Mouse (Mus musculus) liver, embryonic 16.5 days (tissue): ENCODE data around the gene Wfdc2. TPM values are rescaled to one million over a fixed set of nuclear protein-coding genes. Genes with fewer than 3 reads are reported as not detected.
"Not testable (repeated sequence)": the region's sequence is repeated elsewhere in the genome, so short reads cannot be mapped to it uniquely, and the experiment has no call there.

ENCODE experiments used
- ATAC-seq: fragments of 200-750 bp; cut with Nextera tagmentation; 2 replicates; pipeline ENCODE4 v1.8.0; 2017; ENCODE audit warnings: low read depth, mild to moderate bottlenecking, moderate number of reproducible peaks, moderate library complexity
- H3K27ac ChIP-seq: fragments of 300-500 bp; sonication (generic); 2 replicates; pipeline ENCODE4 v1.5.1; 2014; ENCODE audit warnings: mild to moderate bottlenecking, low read length
- H3K27me3 ChIP-seq: fragments of 300-500 bp; sonication (generic); 2 replicates; pipeline ENCODE4 v1.6.1; 2014; ENCODE audit warnings: low read depth, low read length, mixed read lengths; ENCODE audit not compliant: control insufficient read depth, insufficient read depth
- H3K36me3 ChIP-seq: fragments of 300-500 bp; sonication (generic); 2 replicates; pipeline ENCODE4 v1.6.1; 2014; ENCODE audit warnings: mild to moderate bottlenecking; ENCODE audit not compliant: control insufficient read depth, insufficient read depth
- H3K4me1 ChIP-seq: fragments of 300-500 bp; sonication (generic); 2 replicates; pipeline ENCODE4 v1.6.1; 2014; ENCODE audit warnings: low read depth, low read length, mixed read lengths; ENCODE audit not compliant: control insufficient read depth
- H3K4me2 ChIP-seq: fragments of 300-500 bp; sonication (generic); 2 replicates; pipeline ENCODE4 v1.6.1; 2014; ENCODE audit warnings: low read depth, low read length, mixed read lengths
- H3K4me3 ChIP-seq: fragments of 300-500 bp; sonication (generic); 2 replicates; pipeline ENCODE4 v1.5.1; 2014; ENCODE audit warnings: low read depth, mild to moderate bottlenecking, low read length
- H3K9ac ChIP-seq: fragments of 300-500 bp; sonication (generic); 2 replicates; pipeline ENCODE4 v1.6.1; 2014; ENCODE audit warnings: low read depth, low read length
- H3K9me3 ChIP-seq: fragments of 300-500 bp; sonication (generic); replicated peaks from 2 replicates; pipeline ENCODE4 v1.6.1; 2016; ENCODE audit warnings: low read length; ENCODE audit not compliant: control insufficient read depth
- WGBS: fragments of 180-500 bp; shearing (Covaris S2); extraction: QIAGEN DNeasy Blood & Tissue Kit; methylation state at CpG from one replicate; pipeline ENCODE4 v1.1.7; 2014; ENCODE audit not compliant: insufficient replicate concordance; 5-methylcytosine and 5-hydroxymethylcytosine counted together
- polyA plus RNA-seq: library from polyadenylated mRNA; unstranded; fragments of >200 nt; fragmentation: Nextera tagmentation; extraction: Ambion mirVana; gene quantifications from 2 replicates; pipeline ENCODE4 v1.2.1, GENCODE M21; 2015

Wfdc2 gene
- polyA plus RNA-seq, 1 experiment from 2014 or later = 1.7 TPM

DNA sequence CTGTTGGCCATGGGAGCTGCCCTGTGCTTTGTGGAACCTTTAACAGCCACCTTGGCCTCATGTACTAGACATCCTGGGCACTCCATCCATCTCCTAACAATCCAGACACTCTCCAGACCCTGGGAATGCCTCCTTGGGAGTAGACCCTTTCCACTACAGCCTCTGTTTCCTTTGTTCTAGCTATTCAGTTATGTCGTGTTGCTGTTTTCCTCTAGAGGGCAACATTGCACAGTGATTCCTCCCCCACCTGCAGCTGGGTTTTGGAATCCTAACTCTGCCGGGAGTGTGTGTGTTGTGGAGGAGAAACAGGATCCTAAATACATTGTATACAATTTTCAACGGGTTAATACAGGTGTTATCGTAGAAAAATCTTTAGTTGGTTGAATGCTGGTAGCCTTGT lies 29.8 kb downstream of the Wfdc2 start:
- WGBS = 8% methylated on average over 4 of the region's 4 CpGs

DNA sequence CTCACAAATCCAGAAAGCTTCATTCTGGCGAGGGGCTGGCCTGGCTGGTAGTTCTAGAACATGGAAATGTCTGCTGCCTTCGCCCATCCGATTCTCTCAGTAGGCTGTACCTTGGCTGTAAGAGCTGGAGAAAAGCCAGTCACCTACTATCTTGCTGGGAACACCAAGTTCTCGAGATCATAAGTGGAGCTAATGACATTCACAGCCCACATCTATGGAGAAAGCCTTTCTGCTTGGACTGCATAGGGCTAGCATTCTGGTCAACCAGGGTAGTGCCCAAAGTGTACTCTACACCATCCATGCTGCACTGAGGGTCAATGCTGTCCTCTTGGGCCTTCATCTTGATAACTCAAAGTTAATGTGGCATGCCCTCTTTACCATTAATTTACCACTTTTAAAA lies 31.3 kb downstream of the Wfdc2 start, which contains the start of gene Eppin:
TSS of gene Eppin (minus strand) at position 101 of the 400 bp plus-strand sequence.
- no peaks in the 10 kb centered on the region for H3K9me3 ChIP-seq
- no peaks in the 10 kb centered on the region for H3K36me3 ChIP-seq
- H3K4me3 ChIP-seq = no peak within 1 kb of the TSS
- WGBS = 43% methylated on average over 4 of the region's 4 CpGs
- H3K9ac ChIP-seq = no peak within 1 kb of the TSS
- no peak within 1 kb of the TSS for H3K4me2 ChIP-seq
- no peak within 1 kb of the TSS for H3K27ac ChIP-seq
- ATAC-seq = no peak
- no peaks in the 10 kb centered on the region for H3K4me1 ChIP-seq
- H3K27me3 ChIP-seq = no peaks in the 10 kb centered on the region

More for the DNA sequence above, 29.8 kb downstream of the Wfdc2 start:
- no peak overlapping the region for H3K27ac ChIP-seq
- no peaks in the 10 kb centered on the region for H3K4me1 ChIP-seq
- H3K27me3 ChIP-seq = no peaks in the 10 kb centered on the region
- H3K4me2 ChIP-seq = no peak overlapping the region
- ATAC-seq = no peak
- H3K4me3 ChIP-seq = no peak overlapping the region
- H3K9me3 ChIP-seq = no peaks in the 10 kb centered on the region
- H3K36me3 ChIP-seq = no peaks in the 10 kb centered on the region
- H3K9ac ChIP-seq = no peak overlapping the region

- Histone ChIP-seq H3K4me1 (no peaks in the 10 kb centered on the region), H3K4me2 (no peak overlapping the region), H3K36me3 (no peaks in the 10 kb centered on the region), H3K9ac (no peak overlapping the region), H3K9me3 (no peaks in the 10 kb centered on the region), H3K27ac (no peak overlapping the region), H3K4me3 (no peak overlapping the region), H3K27me3 (no peaks in the 10 kb centered on the region)
- no peak for ATAC-seq
- 58% methylated on average over 3 of the region's 3 CpGs for WGBS
Measured at GRCm38 (mm10) chr2:164600179-164600578, 38.0 kb downstream of the Wfdc2 start.

DNA sequence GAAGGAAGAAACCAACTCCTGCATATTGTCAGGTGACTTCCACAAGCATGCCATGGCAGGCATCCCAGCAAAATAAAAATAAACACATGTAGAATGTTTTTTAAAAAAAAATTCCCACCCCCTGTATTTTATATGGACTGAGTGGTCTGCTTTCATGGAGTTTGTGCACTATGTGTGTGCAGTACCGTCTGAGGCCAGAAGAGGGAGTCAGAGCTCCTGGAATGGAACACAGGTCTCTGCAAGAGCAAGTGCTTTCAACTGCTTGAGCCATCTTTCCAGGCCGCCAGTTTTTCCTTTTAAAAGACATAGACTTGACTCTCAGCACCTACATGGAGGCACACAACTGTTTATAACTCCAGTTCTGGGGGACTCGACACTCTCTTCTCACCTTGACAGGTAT lies 41.3 kb downstream of the Wfdc2 start:
- no peaks in the 10 kb centered on the region for H3K36me3 ChIP-seq
- no peaks in the 10 kb centered on the region for H3K4me1 ChIP-seq
- no peak for ATAC-seq
- no peak overlapping the region for H3K4me2 ChIP-seq
- no peaks in the 10 kb centered on the region for H3K27me3 ChIP-seq
- no peak overlapping the region for H3K27ac ChIP-seq
- no peaks in the 10 kb centered on the region for H3K9me3 ChIP-seq
- 70% methylated on average over 3 of the region's 3 CpGs for WGBS
- no peak overlapping the region for H3K9ac ChIP-seq
- H3K4me3 ChIP-seq = no peak overlapping the region

GRCm38 (mm10) chr2:164604411-164604810 lies 42.2 kb downstream of the Wfdc2 start:
- no peak for ATAC-seq
- Histone ChIP-seq H3K9me3 (no peaks in the 10 kb centered on the region), H3K4me2 (no peak overlapping the region), H3K4me3 (no peak overlapping the region), H3K4me1 (no peaks in the 10 kb centered on the region), H3K27ac (no peak overlapping the region), H3K36me3 (no peaks in the 10 kb centered on the region), H3K27me3 (no peaks in the 10 kb centered on the region), H3K9ac (no peak overlapping the region)
- WGBS = 71% methylated on average over 8 of the region's 8 CpGs

GRCm38 (mm10) chr2:164608781-164609180 lies 46.6 kb downstream of the Wfdc2 start:
- no peak overlapping the region for H3K9ac ChIP-seq
- H3K27me3 ChIP-seq = no peaks in the 10 kb centered on the region
- 61% methylated on average over 6 of the region's 6 CpGs for WGBS
- ATAC-seq = no peak
- H3K36me3 ChIP-seq = no peaks in the 10 kb centered on the region
- no peak overlapping the region for H3K27ac ChIP-seq
- no peaks in the 10 kb centered on the region for H3K9me3 ChIP-seq
- no peak overlapping the region for H3K4me2 ChIP-seq
- no peaks in the 10 kb centered on the region for H3K4me1 ChIP-seq
- H3K4me3 ChIP-seq = no peak overlapping the region

GRCm38 (mm10) chr2:164613471-164613870 lies 51.3 kb downstream of the Wfdc2 start, which contains the start of the genes Wfdc6b and Wfdc8:
TSS of gene Wfdc6b (plus strand) at chr2:164613522.
TSS of gene Wfdc8 (minus strand) at chr2:164613626.
- not testable (repeated sequence) for H3K36me3 ChIP-seq, ATAC-seq, H3K9me3 ChIP-seq, H3K4me3 ChIP-seq, H3K4me2 ChIP-seq, H3K4me1 ChIP-seq, H3K9ac ChIP-seq, H3K27me3 ChIP-seq, H3K27ac ChIP-seq
- 34% methylated on average over 8 of the region's 8 CpGs for WGBS

DNA sequence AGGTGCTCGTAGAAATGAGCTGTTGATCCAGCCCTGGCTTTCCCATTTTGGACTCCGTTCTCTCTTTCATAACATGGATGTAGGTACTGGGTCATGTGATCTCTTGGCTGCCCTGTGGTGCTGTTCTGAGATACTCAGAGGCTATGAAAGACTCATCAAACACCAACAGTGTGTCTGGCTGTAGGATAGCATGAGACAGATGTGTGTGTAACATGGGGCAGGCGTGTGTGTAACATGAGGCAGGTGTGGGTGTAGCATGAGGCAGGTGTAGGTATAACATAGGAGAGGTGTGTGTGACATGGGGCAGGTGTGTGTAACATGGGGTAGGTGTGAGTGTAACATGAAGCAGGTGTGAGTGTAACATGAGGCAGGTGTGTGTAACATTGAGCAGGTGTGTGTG lies 53.2 kb downstream of the Wfdc2 start:
- ATAC-seq = no peak
- no peaks in the 10 kb centered on the region for H3K4me1 ChIP-seq
- no peak overlapping the region for H3K27ac ChIP-seq
- no peaks in the 10 kb centered on the region for H3K36me3 ChIP-seq
- no peaks in the 10 kb centered on the region for H3K9me3 ChIP-seq
- H3K4me3 ChIP-seq = no peak overlapping the region
- no peak overlapping the region for H3K9ac ChIP-seq
- H3K27me3 ChIP-seq = no peaks in the 10 kb centered on the region
- no peak overlapping the region for H3K4me2 ChIP-seq
- 65% methylated on average over 3 of the region's 3 CpGs for WGBS
